Mouse (Mus musculus) liver, embryonic 15.5 days (tissue): ENCODE results near the gene Hist2h2ac. TPM values are rescaled to one million over a fixed set of nuclear protein-coding genes. Genes with fewer than 3 reads are reported as not detected.
"Not testable (repeated sequence)": the region's sequence is repeated elsewhere in the genome, so short reads cannot be mapped to it uniquely, and the experiment has no call there.

Experiments
- ATAC-seq: fragments of 200-750 bp; cut with Nextera tagmentation; 2 replicates; pipeline ENCODE4 v1.8.0; 2017; ENCODE audit warnings: moderate number of reproducible peaks, mild to moderate bottlenecking, moderate library complexity; ENCODE audit not compliant: insufficient read depth
- H3K27ac ChIP-seq: fragments of 300-500 bp; sonication (generic); replicated peaks from 2 replicates; pipeline ENCODE4 v1.5.1; 2015; ENCODE audit warnings: mild to moderate bottlenecking, inconsistent platforms
- H3K27me3 ChIP-seq: fragments of 300-500 bp; sonication (generic); 2 replicates; pipeline ENCODE4 v1.6.1; 2015; ENCODE audit warnings: mild to moderate bottlenecking, inconsistent platforms
- H3K36me3 ChIP-seq: fragments of 300-500 bp; sonication (generic); replicated peaks from 2 replicates; pipeline ENCODE4 v1.6.1; 2015; ENCODE audit warnings: moderate library complexity, mild to moderate bottlenecking, inconsistent platforms
- H3K4me1 ChIP-seq: fragments of 300-500 bp; sonication (generic); replicated peaks from 2 replicates; pipeline ENCODE4 v1.6.1; 2015; ENCODE audit warnings: inconsistent platforms
- H3K4me2 ChIP-seq: fragments of 300-500 bp; sonication (generic); 2 replicates; pipeline ENCODE4 v1.6.1; 2015; ENCODE audit warnings: moderate library complexity, mild to moderate bottlenecking, inconsistent platforms
- H3K4me3 ChIP-seq: fragments of 300-500 bp; sonication (generic); replicated peaks from 2 replicates; pipeline ENCODE4 v1.5.1; 2015; ENCODE audit warnings: mild to moderate bottlenecking, inconsistent platforms
- H3K9ac ChIP-seq: fragments of 300-500 bp; sonication (generic); 2 replicates; pipeline ENCODE4 v1.6.1; 2015; ENCODE audit warnings: moderate library complexity, mild to moderate bottlenecking, inconsistent platforms
- H3K9me3 ChIP-seq: fragments of 300-500 bp; sonication (generic); replicated peaks from 2 replicates; pipeline ENCODE4 v1.6.1; 2016; ENCODE audit warnings: inconsistent platforms
- WGBS: fragments of 180-500 bp; shearing (Covaris S2); methylation state at CpG from one replicate; pipeline ENCODE4 v1.1.7; 2015; ENCODE audit warnings: mixed read lengths; ENCODE audit not compliant: insufficient replicate concordance; 5-methylcytosine and 5-hydroxymethylcytosine counted together
- polyA plus RNA-seq: library from polyadenylated mRNA; unstranded; fragments of >200 nt; fragmentation: Nextera tagmentation; extraction: Ambion mirVana; gene quantifications from 2 replicates; pipeline ENCODE4 v1.2.1, GENCODE M21; 2015

Hist2h2ac gene
- polyA plus RNA-seq, 1 experiment from 2014 or later, result 18.0 TPM

DNA sequence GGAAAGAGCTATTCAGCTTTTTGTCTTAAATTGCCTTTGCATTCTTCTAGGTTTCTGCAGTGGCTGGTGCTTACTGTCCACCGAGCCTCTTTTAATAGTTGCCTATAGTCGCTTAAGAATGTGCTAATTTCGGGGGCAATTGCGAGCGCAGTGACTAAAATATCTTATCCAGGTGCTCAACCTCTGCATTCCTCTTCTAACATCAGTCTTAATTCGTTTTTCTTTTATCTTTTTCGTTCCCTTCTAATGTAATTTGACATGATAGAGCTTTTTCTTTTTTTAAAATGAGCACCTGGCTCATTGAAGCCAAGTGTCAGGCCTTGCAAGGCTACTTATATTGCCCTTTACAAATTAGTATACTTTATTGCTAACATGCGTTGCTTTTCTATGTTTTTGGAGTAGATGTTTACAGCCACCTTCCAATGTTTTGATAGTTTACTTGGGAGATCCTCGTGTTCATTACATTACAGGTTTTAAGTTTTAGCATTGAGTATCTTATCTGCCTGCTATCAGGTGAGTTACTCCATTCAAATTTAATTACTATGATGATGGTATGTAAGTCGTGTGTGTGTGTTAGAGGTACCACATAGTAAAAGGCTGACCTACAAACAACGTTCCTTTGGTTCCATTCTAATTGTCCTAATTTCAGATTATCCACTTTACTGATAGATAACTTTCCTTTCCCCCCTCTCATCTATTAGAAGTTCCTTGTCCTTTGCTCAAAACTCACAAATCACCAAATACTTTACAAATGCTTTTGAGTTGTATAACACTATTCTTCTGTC lies 26.9 kb upstream of the Hist2h2ac start:
- no peak for ATAC-seq
- peak overlapping the region; percentile 69 for H3K9ac ChIP-seq
- no peaks in the 10 kb centered on the region for H3K36me3 ChIP-seq
- H3K4me1 ChIP-seq, result peaks cover 60% of the 10 kb centered on the region
- H3K27me3 ChIP-seq, result no peaks in the 10 kb centered on the region
- 1% methylated on average over 11 of the region's 11 CpGs for WGBS
- H3K27ac ChIP-seq, result peak overlapping the region; percentile 96
- H3K4me2 ChIP-seq, result peak overlapping the region; percentile 62
- peak overlapping the region; percentile 63 for H3K4me3 ChIP-seq
- no peaks in the 10 kb centered on the region for H3K9me3 ChIP-seq

DNA sequence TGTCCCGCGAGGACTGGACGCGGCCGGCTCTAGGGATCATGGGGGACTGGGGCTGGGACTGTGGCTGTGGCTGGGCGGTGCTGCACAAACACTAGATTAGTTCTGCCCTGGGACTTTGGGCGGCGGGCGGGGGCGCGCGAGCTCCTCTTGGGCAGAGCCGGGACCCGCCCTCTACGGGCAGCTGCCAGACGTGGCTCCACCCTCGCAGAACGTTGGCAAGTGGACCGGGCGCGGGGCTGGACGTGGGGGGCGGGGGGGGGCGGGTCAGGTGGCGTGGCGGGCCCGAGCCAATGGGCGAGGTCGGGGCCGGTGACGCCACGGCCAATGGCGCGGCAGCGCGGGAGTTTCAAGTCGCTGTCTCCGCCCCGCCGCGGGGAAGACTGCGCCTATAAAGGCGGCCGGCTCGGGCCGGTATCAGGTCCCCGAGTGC lies 25.8 kb upstream of the Hist2h2ac start, which contains the start of gene Hist2h3c1:
Hist2h3c1 (plus strand) TSS at position 259 of the 430 bp plus-strand sequence.
- H3K4me1 ChIP-seq, result peaks cover 64% of the 10 kb centered on the region
- peak within 1 kb of the TSS; percentile 63 for H3K4me3 ChIP-seq
- H3K9ac ChIP-seq, result peak within 1 kb of the TSS; percentile 69
- not testable (repeated sequence) for H3K27me3 ChIP-seq, H3K9me3 ChIP-seq, H3K36me3 ChIP-seq
- peak within 1 kb of the TSS; percentile 96 for H3K27ac ChIP-seq
- peak; percentile 82 for ATAC-seq
- 0% methylated on average over 11 of the region's 47 CpGs for WGBS
- H3K4me2 ChIP-seq, result peak within 1 kb of the TSS; percentile 62

DNA sequence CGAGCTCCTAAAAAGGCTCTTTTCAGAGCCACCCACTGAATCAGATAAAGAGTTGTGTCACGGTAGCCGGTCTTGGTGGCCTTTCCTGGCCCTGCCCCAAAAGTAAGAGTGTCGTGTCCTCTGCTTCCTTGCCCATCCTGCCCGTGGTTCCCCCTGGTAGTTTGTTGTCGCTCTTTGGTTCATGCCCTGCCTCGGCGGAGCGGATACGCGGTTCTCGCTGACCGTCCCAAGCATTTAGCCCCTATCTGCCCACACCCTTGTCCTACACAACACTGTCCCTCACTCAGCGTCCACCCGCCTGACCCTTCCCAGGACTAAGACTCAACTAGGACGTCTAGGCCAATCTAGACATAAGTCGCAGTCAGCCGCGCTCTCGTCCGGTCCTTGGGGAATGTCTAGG lies 25.3 kb upstream of the Hist2h2ac start:
- not testable (repeated sequence) for H3K4me2 ChIP-seq, H3K36me3 ChIP-seq, H3K9me3 ChIP-seq, H3K27me3 ChIP-seq, H3K9ac ChIP-seq
- peaks cover 64% of the 10 kb centered on the region for H3K4me1 ChIP-seq
- ATAC-seq, result peak; percentile 56
- H3K4me3 ChIP-seq, result peak overlapping the region; percentile 44
- peak overlapping the region; percentile 90 for H3K27ac ChIP-seq
- WGBS, result under 1% methylated on average over 11 of the region's 21 CpGs

DNA sequence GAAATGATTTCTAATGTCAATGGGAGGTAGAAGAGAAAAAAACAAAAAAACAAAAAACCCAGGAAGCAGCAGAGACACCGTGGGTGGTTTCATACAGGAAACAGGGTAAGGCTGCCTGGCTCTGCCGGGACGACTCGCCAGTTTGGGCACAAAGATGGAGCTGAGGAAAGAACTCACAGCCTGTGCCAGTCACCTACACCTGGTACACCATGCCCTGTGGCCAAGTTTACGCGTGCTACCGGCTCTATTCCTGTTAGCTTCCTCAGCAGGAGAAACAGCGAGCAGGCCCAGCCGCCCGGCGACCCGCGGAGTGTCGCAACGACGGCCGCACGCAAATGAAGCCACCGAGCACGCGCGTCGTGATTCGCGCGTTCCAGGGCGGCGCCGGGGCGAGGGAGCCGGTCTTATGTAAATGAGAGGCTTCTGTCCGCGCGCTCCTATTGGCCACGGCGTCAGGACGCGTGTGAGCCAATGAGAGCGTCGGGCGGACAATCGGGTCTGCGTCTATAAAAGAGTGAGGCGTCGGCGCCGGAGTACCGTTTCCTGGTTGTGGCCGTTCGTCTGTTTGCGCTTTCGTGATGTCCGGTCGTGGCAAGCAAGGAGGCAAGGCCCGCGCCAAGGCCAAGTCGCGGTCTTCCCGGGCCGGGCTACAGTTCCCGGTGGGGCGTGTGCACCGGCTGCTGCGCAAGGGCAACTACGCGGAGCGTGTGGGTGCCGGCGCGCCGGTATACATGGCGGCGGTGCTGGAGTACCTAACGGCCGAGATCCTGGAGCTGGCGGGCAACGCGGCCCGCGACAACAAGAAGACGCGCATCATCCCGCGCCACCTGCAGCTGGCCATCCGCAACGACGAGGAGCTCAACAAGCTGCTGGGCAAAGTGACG lies 24.6 kb upstream of the Hist2h2ac start, which contains the start of gene Hist2h2aa1:
Hist2h2aa1 (plus strand) TSS at position 495 of the 884 bp plus-strand sequence.
- peak within 1 kb of the TSS; percentile 80 for H3K4me2 ChIP-seq
- peak within 1 kb of the TSS; percentile 63 for H3K4me3 ChIP-seq
- peak within 1 kb of the TSS; percentile 98 for H3K27ac ChIP-seq
- H3K36me3 ChIP-seq, H3K9me3 ChIP-seq, H3K27me3 ChIP-seq: not testable (repeated sequence)
- H3K4me1 ChIP-seq, result peaks cover 60% of the 10 kb centered on the region
- peak; percentile 65 for ATAC-seq
- peak within 1 kb of the TSS; percentile 90 for H3K9ac ChIP-seq
- under 1% methylated on average over 45 of the region's 88 CpGs for WGBS

DNA sequence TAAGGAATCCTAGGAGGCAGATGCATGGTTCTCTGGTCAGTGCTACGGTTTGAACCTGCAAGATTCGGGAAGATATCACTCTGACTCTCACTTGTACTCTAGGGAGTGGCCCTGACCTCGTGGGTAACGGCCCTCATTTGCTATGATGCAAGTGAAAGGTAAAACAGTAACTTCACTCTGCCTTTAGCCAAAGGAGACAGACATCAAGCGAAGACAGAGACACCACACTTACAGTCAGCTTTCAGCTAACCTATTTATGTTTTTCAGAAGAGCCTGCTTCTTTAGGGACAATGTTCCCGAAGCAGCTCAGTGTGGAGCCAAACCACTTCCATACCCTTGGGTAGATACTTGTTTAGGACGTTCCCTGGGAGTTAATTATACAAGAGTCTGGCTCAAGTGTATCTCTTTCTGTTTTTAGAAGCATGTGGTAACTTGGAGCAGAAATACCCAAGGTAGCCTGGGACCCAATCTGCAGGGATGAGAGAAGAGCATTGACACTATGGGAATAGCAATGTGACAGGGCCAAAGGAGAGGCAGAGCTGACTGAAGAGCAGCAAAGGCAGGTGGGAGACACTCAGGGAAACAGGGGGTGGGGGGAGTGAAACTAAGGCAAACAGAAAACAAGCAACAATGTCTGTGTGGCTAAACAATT lies 23.4 kb upstream of the Hist2h2ac start:
- peak overlapping the region; percentile 98 for H3K27ac ChIP-seq
- H3K4me2 ChIP-seq, result peak overlapping the region; percentile 80
- peaks cover 48% of the 10 kb centered on the region for H3K4me1 ChIP-seq
- no peaks in the 10 kb centered on the region for H3K36me3 ChIP-seq
- no peaks in the 10 kb centered on the region for H3K27me3 ChIP-seq
- WGBS, result 55% methylated on average over 7 of the region's 7 CpGs
- H3K9me3 ChIP-seq, result no peaks in the 10 kb centered on the region
- ATAC-seq, result no peak
- H3K9ac ChIP-seq, result peak overlapping the region; percentile 90
- H3K4me3 ChIP-seq, result peak overlapping the region; percentile 63

DNA sequence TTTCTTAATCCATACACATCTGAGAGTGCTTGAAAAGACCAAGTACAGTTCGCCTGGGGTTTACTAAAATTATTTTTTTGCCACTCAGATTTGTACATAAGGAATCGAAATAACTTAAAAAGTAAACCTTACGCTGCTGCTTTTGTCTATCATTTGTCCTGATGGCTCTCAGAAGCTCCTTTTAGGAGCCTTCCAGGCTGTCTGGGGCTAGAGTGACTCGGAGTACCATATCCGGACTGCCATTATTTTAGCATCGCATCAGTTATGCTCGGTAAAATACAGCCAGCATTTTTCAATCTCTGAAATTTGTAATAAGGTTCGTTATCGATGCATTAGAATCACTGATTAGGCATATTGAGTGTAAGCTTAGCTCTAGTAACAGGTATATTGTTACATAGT lies 20.1 kb upstream of the Hist2h2ac start:
- Histone ChIP-seq H3K36me3 (no peaks in the 10 kb centered on the region), H3K9ac (peak overlapping the region; percentile 52), H3K27ac (peak overlapping the region; percentile 98), H3K4me2 (peak overlapping the region; percentile 64), H3K4me3 (peak overlapping the region; percentile 38), H3K9me3 (no peaks in the 10 kb centered on the region), H3K4me1 (peaks cover 57% of the 10 kb centered on the region), H3K27me3 (no peaks in the 10 kb centered on the region)
- 79% methylated on average over 9 of the region's 9 CpGs for WGBS
- no peak for ATAC-seq

DNA sequence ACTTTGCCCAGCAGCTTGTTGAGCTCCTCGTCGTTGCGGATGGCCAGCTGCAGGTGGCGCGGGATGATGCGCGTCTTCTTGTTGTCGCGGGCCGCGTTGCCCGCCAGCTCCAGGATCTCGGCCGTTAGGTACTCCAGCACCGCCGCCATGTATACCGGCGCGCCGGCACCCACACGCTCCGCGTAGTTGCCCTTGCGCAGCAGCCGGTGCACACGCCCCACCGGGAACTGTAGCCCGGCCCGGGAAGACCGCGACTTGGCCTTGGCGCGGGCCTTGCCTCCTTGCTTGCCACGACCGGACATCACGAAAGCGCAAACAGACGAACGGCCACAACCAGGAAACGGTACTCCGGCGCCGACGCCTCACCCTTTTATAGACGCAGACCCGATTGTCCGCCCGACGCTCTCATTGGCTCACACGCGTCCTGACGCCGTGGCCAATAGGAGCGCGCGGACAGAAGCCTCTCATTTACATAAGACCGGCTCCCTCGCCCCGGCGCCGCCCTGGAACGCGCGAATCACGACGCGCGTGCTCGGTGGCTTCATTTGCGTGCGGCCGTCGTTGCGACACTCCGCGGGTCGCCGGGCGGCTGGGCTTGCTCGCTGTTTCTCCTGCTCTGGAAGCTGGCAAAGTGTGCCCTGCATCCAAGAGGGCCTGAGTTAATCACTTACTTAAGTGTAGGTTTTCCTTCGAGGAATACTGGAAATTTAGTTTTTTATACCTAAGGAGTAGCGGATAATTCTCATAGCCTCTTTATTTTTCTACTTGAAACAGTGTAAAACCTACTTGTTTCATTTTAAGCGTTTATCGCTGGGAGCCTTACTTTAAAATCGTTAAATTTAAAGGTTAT lies 19.5 kb upstream of the Hist2h2ac start, which contains the start of gene Hist2h2aa2:
Hist2h2aa2 (minus strand) TSS at position 328 of the 850 bp plus-strand sequence.
- not testable (repeated sequence) for H3K9me3 ChIP-seq, H3K36me3 ChIP-seq, H3K27me3 ChIP-seq
- H3K27ac ChIP-seq, result peak within 1 kb of the TSS; percentile 98
- 2% methylated on average over 44 of the region's 85 CpGs for WGBS
- ATAC-seq, result peak; percentile 61
- H3K4me2 ChIP-seq, result peak within 1 kb of the TSS; percentile 64
- peaks cover 63% of the 10 kb centered on the region for H3K4me1 ChIP-seq
- H3K9ac ChIP-seq, result peak within 1 kb of the TSS; percentile 52
- H3K4me3 ChIP-seq, result peak within 1 kb of the TSS; percentile 47

DNA sequence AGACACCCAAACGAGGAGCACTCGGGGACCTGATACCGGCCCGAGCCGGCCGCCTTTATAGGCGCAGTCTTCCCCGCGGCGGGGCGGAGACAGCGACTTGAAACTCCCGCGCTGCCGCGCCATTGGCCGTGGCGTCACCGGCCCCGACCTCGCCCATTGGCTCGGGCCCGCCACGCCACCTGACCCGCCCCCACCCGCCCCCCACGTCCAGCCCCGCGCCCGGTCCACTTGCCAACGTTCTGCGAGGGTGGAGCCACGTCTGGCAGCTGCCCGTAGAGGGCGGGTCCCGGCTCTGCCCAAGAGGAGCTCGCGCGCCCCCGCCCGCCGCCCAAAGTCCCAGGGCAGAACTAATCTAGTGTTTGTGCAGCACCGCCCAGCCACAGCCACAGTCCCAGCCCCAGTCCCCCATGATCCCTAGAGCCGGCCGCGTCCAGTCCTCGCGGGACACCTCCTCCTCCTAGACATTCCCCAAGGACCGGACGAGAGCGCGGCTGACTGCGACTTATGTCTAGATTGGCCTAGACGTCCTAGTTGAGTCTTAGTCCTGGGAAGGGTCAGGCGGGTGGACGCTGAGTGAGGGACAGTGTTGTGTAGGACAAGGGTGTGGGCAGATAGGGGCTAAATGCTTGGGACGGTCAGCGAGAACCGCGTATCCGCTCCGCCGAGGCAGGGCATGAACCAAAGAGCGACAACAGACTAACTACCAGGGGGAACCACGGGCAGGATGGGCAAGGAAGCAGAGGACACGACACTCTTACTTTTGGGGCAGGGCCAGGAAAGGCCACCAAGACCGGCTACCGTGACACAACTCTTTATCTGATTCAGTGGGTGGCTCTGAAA lies 18.5 kb upstream of the Hist2h2ac start, which contains the start of gene Hist2h3c2:
Hist2h3c2 (minus strand) TSS at position 174 of the 840 bp plus-strand sequence.
- peak within 1 kb of the TSS; percentile 77 for H3K9ac ChIP-seq
- 0% methylated on average over 27 of the region's 68 CpGs for WGBS
- peak within 1 kb of the TSS; percentile 95 for H3K27ac ChIP-seq
- H3K9me3 ChIP-seq, H3K36me3 ChIP-seq, H3K27me3 ChIP-seq: not testable (repeated sequence)
- peak within 1 kb of the TSS; percentile 75 for H3K4me2 ChIP-seq
- peaks cover 58% of the 10 kb centered on the region for H3K4me1 ChIP-seq
- peak within 1 kb of the TSS; percentile 65 for H3K4me3 ChIP-seq
- peak; percentile 81 for ATAC-seq

DNA sequence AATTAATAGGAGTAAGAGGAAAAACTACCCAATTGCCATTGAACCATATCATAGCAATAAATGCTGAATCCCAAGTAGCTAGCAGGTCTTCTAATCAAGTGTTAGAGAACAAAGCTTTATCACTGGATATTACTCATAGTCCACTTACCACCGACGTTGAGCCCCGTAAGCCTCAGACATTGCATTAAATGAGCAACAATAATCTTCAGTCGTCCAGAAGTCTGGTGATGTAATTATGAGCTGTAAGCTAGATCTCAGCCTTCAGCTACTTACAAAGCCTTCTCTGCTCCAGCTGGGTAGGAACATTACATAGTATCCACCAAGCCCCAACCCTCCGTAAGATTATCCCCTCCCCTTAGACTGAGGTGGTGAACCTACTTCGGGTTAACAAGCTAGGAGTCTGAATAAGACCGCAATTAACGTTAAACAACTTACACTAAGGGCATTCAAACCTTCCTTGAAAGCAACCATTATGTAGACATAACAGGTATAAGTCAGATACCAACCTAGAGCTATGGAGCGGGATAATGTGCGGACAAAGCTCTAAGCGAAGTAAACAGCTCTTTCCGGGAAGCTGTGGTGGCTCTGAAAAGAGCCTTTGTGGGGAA lies 17.3 kb upstream of the Hist2h2ac start:
- Histone ChIP-seq H3K4me2 (peak overlapping the region; percentile 75), H3K4me3 (peak overlapping the region; percentile 65), H3K9ac (peak overlapping the region; percentile 77), H3K27me3 (no peaks in the 10 kb centered on the region), H3K4me1 (peaks cover 47% of the 10 kb centered on the region), H3K9me3 (no peaks in the 10 kb centered on the region), H3K36me3 (no peaks in the 10 kb centered on the region), H3K27ac (peak overlapping the region; percentile 95)
- under 1% methylated on average over 12 of the region's 12 CpGs for WGBS
- no peak for ATAC-seq
